Mouse (Mus musculus): ENCODE measurements around the gene Clip4.

GRCm38 (mm10) chr17:71782242-71782698 lies 14.0 kb downstream of the Clip4 start:
- TF ChIP-seq CTCF (IDR thresholded peaks at IDR 0.05; ENCODE audit: control insufficient read depth, insufficient read depth, insufficient replicate concordance, low read depth, low read length) (no peak), POLR2A (IDR thresholded peaks at IDR 0.05; ENCODE audit: control insufficient read depth, low read depth, low read length) (no peak)
